Mouse (Mus musculus) myocyte (in vitro differentiated cells): ENCODE data around the gene Sds.

Experiments used
- CEBPB ChIP-seq: IDR thresholded peaks from 2 replicates; pipeline ENCODE4 v1.6.1; 2011; ENCODE audit warnings: mild to moderate bottlenecking, moderate library complexity; ENCODE audit not compliant: poor library complexity, insufficient read depth, severe bottlenecking
- E2F4 ChIP-seq: IDR thresholded peaks from one replicate; pipeline ENCODE4 v1.6.1; 2011; ENCODE audit warnings: mild to moderate bottlenecking, control low read depth, moderate library complexity; ENCODE audit not compliant: insufficient read depth
- MAX ChIP-seq: IDR thresholded peaks from one replicate; pipeline ENCODE4 v1.6.1; 2011; ENCODE audit warnings: low read depth, mild to moderate bottlenecking, control low read depth
- MYOD1 ChIP-seq, 3 experiments: IDR thresholded peaks; one replicate each; pipeline ENCODE4 v1.6.1; 2011; ENCODE audit warnings: control low read depth in 2 of 3, low read depth in 2 of 3, mild to moderate bottlenecking in 2 of 3, moderate library complexity in 1 of 3; ENCODE audit not compliant: insufficient read length in 2 of 3, control insufficient read depth in 1 of 3
- MYOG ChIP-seq, 3 experiments: IDR thresholded peaks; one replicate each; pipeline ENCODE4 v1.6.1; 2011; ENCODE audit warnings: control low read depth in 2 of 3, low read depth in 2 of 3, mild to moderate bottlenecking in 2 of 3; ENCODE audit not compliant: insufficient read length in 2 of 3, control insufficient read depth in 1 of 3, insufficient read depth in 1 of 3
- POLR2A ChIP-seq: IDR thresholded peaks from one replicate; pipeline ENCODE4 v1.6.1; 2011; ENCODE audit warnings: low read depth, mild to moderate bottlenecking, control low read depth, moderate library complexity; ENCODE audit not compliant: insufficient read length
- POLR2AphosphoS2 ChIP-seq: IDR thresholded peaks from one replicate; pipeline ENCODE4 v1.6.1; 2011; ENCODE audit warnings: low read depth, control low read depth; ENCODE audit not compliant: insufficient read length
- REST ChIP-seq: IDR thresholded peaks from one replicate; pipeline ENCODE4 v1.6.1; 2011; ENCODE audit warnings: mild to moderate bottlenecking, control low read depth, moderate library complexity; ENCODE audit not compliant: insufficient read depth, insufficient read length
- SRF ChIP-seq: IDR thresholded peaks from one replicate; pipeline ENCODE4 v1.6.1; 2011; ENCODE audit warnings: low read depth; ENCODE audit not compliant: control insufficient read depth, insufficient read length
- TCF12 ChIP-seq: IDR thresholded peaks from one replicate; pipeline ENCODE4 v1.6.1; 2011; ENCODE audit warnings: mild to moderate bottlenecking, control low read depth; ENCODE audit not compliant: poor library complexity, insufficient read depth, severe bottlenecking
- TCF3 ChIP-seq: IDR thresholded peaks from one replicate; pipeline ENCODE4 v1.6.1; 2011; ENCODE audit warnings: low read depth, control low read depth; ENCODE audit not compliant: insufficient read length
- USF1 ChIP-seq: IDR thresholded peaks from one replicate; pipeline ENCODE4 v1.6.1; 2011; ENCODE audit warnings: low read depth, mild to moderate bottlenecking, control low read depth, moderate library complexity

- no peak for TF ChIP-seq POLR2A
- no peak for TF ChIP-seq MAX
- TF ChIP-seq POLR2AphosphoS2: no peak
- no peak for TF ChIP-seq USF1
- no peak for TF ChIP-seq CEBPB
- no peak for TF ChIP-seq TCF3
- TF ChIP-seq MYOD1 (IDR thresholded peaks at IDR 0.05; ENCODE audit: control insufficient read depth in 1 of 3, insufficient read length in 2 of 3, low read depth in 2 of 3): no peak
- no peak for TF ChIP-seq REST
- no peak for TF ChIP-seq MYOG (IDR thresholded peaks at IDR 0.05; ENCODE audit: control insufficient read depth in 1 of 3, insufficient read depth in 1 of 3, insufficient read length in 2 of 3, low read depth in 2 of 3)
- no peak for TF ChIP-seq TCF12
- no peak for TF ChIP-seq SRF
- no peak for TF ChIP-seq E2F4
These were observed 3.2 kb downstream of the Sds start for GRCm38 (mm10) chr5:120479538-120479937.
